ENCODE assay signal across 12 mouse cellular contexts in genomic region chr5:111422058-111422800, GRCm38 (mm10). TPM values are rescaled to one million over a fixed set of nuclear protein-coding genes. Genes with fewer than 3 reads are reported as not detected.
DNase-seq lines count a peak whose midpoint lies in the region; ATAC-seq lines count a peak whose summit lies in the region.
"Had no signal": no experiment of that assay in that cellular context is flagged by ENCODE, and none has a peak within 500 bp of the region (broad histone marks: within the 10 kb centered on the region; RNA-seq: fewer than 3 reads in every experiment).

No protein-coding gene starts in this region.

- 0 out of 2 replicates have a peak, but pooled peaks cover 3% of the 10 kb centered on the region for H3K36me3 ChIP-seq in heart, embryonic 11.5 days (ENCODE audit: control insufficient read depth, insufficient read depth, low read length)
- peaks cover 49% of the 10 kb centered on the region for H3K36me3 ChIP-seq in limb, embryonic 13.5 days

- H3K9ac ChIP-seq in heart, embryonic 11.5 days (ENCODE audit: low read depth, low read length) = no peak overlapping the region
- H3K9ac ChIP-seq in limb, embryonic 13.5 days = 0 out of 2 replicates have a peak overlapping the region, but pooled peaks have one; percentile 96
- H3K9ac ChIP-seq: liver, embryonic 14.5 days had no signal

- H3K27ac ChIP-seq in heart, embryonic 11.5 days (ENCODE audit: low read depth, low read length) = no peak overlapping the region
- H3K27ac ChIP-seq in limb, embryonic 13.5 days = no peak overlapping the region
- H3K27ac ChIP-seq: liver, embryonic 14.5 days had no signal

- no peak for ATAC-seq in heart, embryonic 11.5 days (replicated peaks; ENCODE audit: insufficient number of reproducible peaks, low FRiP score, low TSS enrichment)
- ATAC-seq in limb, embryonic 13.5 days (ENCODE audit: low FRiP score, low read depth) = no peak
- no peak for ATAC-seq in granulocyte monocyte progenitor cell, adult 5-6 weeks (replicated peaks; ENCODE audit: poor library complexity, severe bottlenecking)

- peaks cover 52% of the 10 kb centered on the region for H3K4me1 ChIP-seq in heart, embryonic 11.5 days (ENCODE audit: control insufficient read depth, insufficient read depth, low read length)
- H3K4me1 ChIP-seq in limb, embryonic 13.5 days = peaks cover 92% of the 10 kb centered on the region

- no peak overlapping the region for H3K4me3 ChIP-seq in heart, embryonic 11.5 days (ENCODE audit: low read depth, low read length)
- peak overlapping the region; percentile 89 for H3K4me3 ChIP-seq in limb, embryonic 13.5 days

- H3K4me2 ChIP-seq in heart, embryonic 11.5 days = peak overlapping the region; percentile 7; the same call in 1 of the 2 replicates
- peak overlapping the region; percentile 91 for H3K4me2 ChIP-seq in limb, embryonic 13.5 days (replicated peaks)

- peaks cover 34% of the 10 kb centered on the region for H3K27me3 ChIP-seq in heart, embryonic 11.5 days (ENCODE audit: control insufficient read depth, insufficient read depth, low read length)
- H3K27me3 ChIP-seq in limb, embryonic 13.5 days = peaks cover 50% of the 10 kb centered on the region

- 58% methylated on average over 8 of the region's 8 CpGs for WGBS in heart, embryonic 11.5 days (ENCODE audit: insufficient replicate concordance)
- 74% methylated on average over 8 of the region's 8 CpGs for WGBS in limb, embryonic 13.5 days

- H3K9me3 ChIP-seq in heart, embryonic 11.5 days (replicated peaks; ENCODE audit: control insufficient read depth, low read length) = no peaks in the 10 kb centered on the region
- H3K9me3 ChIP-seq in limb, embryonic 13.5 days = no peaks in the 10 kb centered on the region

- no peak for DNase-seq in heart, adult 9 months (ENCODE audit: low spot score in 2 of 2)
- DNase-seq in right cerebral cortex, adult 18-20 months = peak; percentile 66
- no peak for DNase-seq in right cerebral cortex, postnatal 4 days
- DNase-seq in thymus, postnatal 36 days = no peak
- DNase-seq in spleen, postnatal 14 days (ENCODE audit: low spot score in 2 of 2) = no peak
- DNase-seq: B cell, adult 2 months; cerebellum, postnatal 14 days; thymus, postnatal 25 days had no signal

RNA-seq across cellular contexts. Expression of gene Mn1, which starts 5.1 kb away (rescaled TPM):
- polyA plus RNA-seq in heart, embryonic 11.5 days (2014; fragmentation: Nextera tagmentation; extraction: Ambion mirVana) = 6.6 and 7.1 TPM in 2 replicates
- polyA plus RNA-seq in limb, embryonic 13.5 days (2015; fragmentation: Nextera tagmentation; extraction: Ambion mirVana) = 22.8 and 22.9 TPM in 2 replicates
- 0.64 TPM in 1 of 2 replicates, not detected in the other for total RNA-seq in granulocyte monocyte progenitor cell, adult 5-6 weeks (2014; fragmentation: Nextera tagmentation)
- total RNA-seq in granulocyte monocyte progenitor cell, adult 5-6 weeks (2017) = not detected in 2 replicates
